Mouse (Mus musculus): ENCODE measurements around the gene Arhgap11a.
A peak's percentile ranks its signal among the peaks of the same experiment; 100 is the strongest.

Arhgap11a gene

DNA sequence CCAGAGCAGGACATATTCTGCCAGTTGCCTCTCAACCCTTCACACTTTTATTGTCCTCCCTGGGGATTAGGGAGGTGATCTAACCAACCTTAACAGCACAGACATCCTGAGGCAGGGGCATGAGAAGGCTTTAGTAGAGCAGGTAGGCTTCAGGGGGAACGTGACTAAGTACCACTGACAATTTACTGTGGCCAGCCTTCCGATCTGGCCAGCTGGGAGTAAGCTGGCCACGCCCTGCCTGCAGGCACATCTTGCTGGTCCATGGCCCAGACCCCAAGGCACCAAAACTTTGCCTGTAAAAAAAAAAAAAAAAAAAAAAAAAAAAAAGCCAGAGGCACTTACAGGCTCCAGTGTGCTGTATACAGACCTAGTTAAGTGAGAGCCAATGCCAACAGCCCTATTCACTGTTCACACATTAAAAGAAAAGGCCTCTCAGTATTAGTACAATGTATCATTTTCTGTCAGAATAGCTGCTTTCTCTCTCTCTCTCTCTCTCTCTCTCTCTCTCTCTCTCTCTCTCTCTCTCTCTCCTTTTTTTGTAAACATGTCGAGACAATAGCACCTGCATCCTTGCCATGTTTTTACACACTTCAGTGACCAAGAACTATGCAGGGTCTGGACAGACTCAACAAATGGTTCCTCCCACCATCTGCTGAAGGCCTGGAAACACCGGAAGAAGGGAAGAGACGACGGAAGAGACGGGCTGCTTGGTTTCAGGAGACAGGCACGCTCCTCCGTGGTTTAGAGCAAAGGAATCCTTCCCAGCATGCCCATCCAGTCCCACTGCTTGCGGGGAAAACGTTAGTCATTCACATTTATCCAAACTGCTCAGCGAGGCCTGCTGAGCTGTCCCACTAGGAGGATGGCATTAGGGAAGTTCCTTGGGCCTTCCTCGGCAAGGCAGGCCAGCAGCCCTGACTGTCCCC is 30.5 kb downstream of the Arhgap11a start:
- DNase-seq (ENCODE audit: low spot score) = no peak

DNA sequence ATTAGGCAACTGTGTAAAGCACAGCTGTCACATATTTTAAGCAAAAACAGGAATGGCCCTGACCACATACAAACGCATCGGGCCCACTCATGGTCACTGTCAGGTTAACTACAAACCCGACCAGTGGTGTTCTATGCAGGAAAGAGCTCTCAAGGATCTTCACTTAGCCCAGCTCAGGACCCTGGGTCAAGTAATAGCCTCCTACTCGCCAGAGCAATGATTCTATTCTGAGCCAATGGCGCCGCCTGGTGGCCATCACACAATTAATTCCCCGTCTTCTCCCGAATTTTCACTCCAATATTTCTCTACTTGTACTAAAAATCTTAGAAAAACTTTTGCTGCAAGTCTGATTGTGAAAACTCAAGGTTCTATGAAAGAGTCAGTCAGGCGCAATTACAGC is 40.8 kb downstream of the Arhgap11a start:
- DNase-seq (ENCODE audit: low spot score) = peak; percentile 71

DNA sequence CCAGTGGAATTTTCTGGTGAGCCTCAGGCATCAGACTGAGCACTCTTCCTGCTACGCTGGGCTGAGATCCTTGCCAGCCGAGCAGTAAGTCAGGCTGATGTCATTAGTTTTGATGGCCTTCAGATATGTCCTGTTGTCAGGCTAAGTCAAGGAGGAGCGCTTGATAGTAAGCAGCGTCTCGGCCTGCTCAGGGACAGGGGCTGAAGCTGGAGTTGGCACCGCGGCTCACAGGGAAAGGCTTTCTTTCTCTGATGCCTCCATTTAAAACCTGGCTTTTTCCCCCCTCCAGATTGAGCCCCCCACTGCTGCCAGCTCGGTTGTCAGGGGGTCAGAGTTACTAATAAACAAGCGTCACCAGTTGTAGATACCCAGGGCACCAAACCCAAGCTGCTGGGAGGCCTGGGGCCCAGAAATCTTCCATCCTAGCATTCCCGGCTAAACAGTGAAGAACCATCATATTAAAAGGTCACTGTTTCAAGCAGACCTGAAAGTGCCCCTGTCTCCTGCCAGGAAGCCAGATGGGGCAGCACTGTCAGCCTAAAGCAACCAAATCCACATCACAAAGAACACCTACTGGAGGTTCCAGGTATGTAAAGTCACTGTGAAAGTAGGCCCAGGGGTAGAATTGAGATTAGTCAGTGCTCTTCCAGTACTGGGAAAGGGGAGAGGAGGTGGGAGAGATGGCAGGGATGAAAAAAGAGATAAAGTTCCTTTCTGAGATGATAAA is 41.4 kb downstream of the Arhgap11a start:
- DNase-seq (ENCODE audit: low spot score) = no peak

DNA sequence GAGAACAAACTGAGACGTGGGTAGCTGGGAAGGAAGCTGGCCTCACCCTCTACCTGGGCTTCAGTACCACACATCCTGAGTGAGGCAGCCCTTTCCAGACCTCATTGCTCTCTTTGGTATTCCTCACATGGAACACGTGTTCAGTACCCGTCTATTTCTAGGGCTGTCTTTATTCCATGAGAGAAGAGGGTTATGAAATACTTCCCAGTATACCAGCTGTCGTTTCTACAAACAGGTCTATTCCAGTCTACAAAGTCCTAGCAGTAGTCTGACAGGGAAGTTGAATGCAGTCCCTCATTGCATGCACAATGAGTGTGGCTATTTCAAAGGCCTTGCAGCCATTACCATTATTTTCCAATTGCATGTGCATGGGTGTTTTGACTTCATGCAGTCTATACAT is 42.7 kb downstream of the Arhgap11a start:
- DNase-seq (ENCODE audit: low spot score) = no peak

DNA sequence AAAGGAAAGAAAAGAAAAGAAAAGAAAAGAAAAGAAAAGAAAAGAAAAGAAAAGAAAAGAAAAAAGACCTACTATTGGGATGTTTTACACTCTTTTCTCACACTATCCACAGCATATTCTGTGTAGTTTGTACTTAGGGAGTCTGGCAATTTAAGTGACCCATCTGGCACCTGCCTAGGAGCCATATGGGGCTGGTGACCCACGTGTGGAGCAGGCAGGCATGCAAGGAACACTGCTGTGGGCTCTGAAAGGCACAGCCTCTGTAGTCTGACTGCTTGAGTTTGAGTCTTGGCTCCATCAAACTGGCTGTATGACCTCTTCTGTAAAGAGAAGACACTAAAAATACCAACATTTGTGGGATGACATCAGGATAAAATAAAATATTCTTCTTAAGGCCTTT is 44.7 kb downstream of the Arhgap11a start:
- no peak for DNase-seq (ENCODE audit: low spot score)

DNA sequence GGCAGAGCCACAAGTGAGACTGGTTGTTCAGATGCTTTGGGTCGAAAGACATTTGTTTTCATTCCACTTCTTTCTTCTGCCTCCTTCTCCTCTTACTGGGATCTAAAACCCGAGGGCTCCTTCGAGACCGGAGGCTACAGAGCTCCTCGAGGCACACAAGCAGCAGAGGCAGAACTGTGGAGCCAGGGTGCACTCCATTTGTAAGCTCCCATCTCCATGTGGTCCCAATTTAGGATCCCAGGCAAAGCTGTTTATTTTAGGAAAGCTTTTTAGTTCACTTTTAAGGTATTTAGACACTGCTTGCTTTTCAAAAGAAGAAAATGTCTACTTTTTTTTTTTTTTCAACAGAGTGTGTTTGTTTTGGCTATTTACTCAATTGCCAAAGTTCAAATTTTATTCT is 47.6 kb downstream of the Arhgap11a start:
- no peak for DNase-seq (ENCODE audit: low spot score)

DNA sequence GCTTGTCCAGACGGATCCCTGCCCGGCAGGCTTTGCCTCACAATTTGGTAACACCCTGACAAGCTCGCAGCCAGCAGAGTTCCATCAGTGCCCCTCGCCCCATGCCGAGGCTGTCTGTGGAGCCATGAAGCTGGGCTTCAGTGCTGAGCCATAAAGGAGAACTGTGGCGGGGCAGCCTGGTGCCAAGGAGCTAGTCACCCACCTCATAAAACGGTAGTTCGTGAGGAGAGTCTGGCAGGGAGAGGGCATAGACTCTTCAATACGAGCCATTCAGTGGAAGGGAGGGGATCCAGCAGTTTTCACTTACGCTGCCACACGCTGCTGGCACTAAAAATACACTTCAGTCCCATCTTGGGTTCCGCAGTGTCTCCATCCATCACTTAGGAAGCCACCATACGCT is 49.9 kb downstream of the Arhgap11a start:
- no peak for DNase-seq (ENCODE audit: low spot score)

DNA sequence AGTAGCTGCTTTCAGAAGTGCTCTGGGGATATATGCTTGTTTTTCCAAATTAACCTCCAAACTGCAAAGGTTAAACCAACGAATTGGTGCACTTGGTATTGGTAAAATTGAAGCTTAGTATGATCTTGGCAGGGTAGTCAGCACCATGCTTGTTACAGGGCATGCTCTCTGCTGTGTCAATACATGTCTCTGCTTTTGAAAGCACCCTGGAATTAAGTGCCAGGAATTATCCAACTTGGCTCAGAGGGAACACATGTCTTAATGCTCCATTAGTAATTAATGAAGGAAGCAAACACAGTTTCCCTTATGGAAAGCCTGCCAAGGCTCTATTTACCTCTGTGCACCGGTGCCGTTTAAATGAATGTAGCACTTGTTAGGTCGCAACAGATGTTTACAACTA is 53.3 kb downstream of the Arhgap11a start:
- no peak for DNase-seq (ENCODE audit: low spot score)

DNA sequence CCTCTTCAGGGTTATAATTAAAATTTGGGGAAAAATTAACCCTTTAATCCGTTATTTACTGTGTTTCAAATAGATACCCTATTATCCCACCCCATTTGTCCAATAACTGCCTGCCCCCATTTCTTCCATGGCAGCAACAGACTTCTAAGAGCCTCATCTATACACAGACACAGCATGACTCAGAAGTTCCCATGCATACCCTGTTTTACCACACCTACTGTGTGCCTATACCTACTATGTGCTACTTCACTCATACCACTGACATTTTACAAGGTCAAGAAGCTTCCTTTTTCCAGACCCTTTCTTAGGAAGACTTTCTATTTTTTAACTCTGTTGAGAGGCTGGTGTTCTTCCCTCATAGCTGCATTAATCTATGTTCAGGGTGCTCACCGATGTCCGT is 54.9 kb downstream of the Arhgap11a start:
- no peak for DNase-seq (ENCODE audit: low spot score)

DNA sequence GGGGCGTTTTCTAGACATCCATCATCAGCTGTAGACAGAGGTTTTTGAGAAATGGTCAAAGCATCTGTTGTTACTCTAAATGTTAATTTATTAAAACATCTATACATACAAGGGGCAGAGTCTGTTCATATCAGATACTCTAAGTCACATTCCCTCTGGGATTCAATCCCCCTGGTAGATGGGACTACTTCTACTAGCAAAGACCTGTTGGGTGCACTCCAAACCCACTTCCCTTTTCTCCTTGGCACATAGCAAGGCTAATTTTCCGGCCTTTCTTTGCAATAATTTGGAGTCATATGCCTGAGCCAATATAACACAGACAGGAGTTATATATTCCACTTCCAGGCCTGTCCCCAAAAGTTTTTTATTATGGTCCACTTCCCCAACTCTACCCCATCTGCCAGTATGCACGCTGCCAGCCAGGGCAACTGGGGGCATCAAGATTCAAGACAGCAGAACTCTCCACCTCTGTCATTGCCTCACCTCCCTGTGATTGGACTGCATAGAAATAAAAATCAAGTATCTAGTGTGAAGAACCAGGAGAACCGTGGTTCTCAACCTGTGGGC is 59.6 kb downstream of the Arhgap11a start:
- DNase-seq (ENCODE audit: low spot score) = no peak

DNA sequence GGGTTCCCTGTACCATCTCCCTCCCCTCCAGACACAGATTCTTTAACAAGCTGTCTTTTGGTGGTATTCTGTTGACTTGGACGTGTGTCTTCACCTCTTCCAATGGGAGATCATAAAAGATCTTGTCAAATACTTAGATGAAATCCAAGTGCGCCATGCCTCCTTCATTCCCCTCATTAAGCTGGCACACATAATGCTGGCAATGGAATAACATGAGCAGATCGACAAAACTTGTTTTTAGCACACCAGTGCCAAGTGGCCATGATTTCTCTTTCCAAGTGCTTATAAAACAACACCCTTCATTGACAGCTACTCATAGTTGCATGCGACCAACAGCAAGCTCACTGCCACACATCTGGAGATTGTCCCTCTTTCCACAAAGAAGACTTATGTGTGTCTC is 60.6 kb downstream of the Arhgap11a start:
- DNase-seq (ENCODE audit: low spot score) = no peak

DNA sequence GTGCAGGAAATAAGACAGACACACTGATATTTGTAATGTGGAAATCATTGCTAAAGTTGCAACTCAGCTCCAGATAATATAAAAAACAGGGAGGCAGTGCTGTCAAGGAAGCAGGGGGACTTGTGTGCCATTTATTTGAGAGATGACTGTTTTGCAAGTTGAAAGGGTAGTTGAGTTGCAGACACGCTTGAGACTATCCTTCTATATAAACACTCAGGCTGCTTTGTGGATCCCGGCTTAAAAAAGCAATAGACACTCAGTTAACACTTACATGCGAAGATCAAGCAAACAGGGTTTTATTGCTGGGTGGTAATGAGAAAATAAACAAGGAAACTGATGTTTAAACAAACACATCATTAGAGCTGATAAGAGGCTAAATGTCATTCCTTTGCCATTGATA is 63.6 kb downstream of the Arhgap11a start:
- DNase-seq (ENCODE audit: low spot score) = no peak

DNA sequence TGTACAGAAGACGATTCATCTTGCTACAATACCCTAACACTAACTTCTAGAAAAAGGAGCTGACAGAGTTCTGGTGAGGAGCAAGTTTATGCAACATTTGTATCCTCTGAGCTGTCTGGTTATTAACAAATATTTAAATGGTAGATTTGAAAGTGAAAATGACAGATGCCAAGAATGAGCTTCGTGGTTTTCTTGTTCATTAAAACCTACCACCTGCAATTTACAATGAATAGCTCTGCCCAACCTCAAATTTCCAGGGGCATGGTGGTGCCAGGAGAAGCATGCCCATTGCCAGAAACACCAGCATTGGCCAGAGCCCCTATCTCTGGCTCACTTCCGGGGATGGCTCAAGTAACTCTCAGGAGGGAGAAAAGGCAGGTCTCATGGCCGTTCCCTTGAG is 66.9 kb downstream of the Arhgap11a start:
- no peak for DNase-seq (ENCODE audit: low spot score)

Measured in urinary bladder, postnatal 25 days (tissue).